Mouse (Mus musculus): Measurements from ENCODE around the gene Epb41l3.

Epb41l3 gene

DNA sequence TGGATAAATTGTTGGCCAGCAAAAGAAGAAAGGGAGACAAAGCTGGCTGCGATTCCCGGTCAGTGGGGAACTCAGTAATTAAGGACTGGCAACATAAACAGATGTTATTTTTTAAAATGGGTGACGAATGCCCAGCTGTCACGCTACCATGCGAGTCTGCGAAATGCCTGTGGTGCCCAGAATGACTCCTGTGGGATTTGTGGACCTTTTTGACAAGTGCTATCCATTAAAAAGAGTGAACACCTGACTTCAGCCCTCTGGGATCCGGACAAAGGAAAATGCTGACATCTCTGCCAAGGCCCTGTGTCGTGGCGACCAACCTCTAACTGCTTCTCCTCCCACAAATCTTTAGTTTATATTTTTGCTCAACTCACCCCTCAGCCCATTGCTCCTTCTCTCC lies 232.2 kb downstream of the Epb41l3 start:
- no peak for ATAC-seq (ENCODE audit: insufficient number of reproducible peaks, low FRiP score, low TSS enrichment)

DNA sequence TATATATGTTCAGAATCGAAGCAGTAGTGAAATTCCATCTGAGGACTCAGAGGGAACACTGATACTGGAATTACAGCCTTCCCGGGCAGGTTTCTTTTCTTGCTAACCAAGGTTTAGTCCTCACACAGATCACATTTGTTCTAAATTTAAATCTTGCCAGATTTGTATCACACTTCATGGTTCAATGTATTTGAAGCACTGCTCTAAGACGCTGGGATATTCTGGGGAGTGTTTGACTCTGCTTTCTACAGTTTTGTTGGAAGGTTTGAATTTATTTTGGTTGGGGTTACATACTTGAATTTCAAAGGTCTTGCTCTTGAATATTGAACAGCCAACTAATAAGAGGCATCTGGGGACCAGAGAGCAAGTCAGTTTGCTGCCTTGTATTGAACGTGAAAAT lies 234.4 kb downstream of the Epb41l3 start:
- no peak for ATAC-seq (ENCODE audit: insufficient number of reproducible peaks, low FRiP score, low TSS enrichment)

GRCm38 (mm10) chr17:69320496-69320895 lies 245.0 kb downstream of the Epb41l3 start:
- no peak for ATAC-seq (ENCODE audit: insufficient number of reproducible peaks, low FRiP score, low TSS enrichment)

DNA sequence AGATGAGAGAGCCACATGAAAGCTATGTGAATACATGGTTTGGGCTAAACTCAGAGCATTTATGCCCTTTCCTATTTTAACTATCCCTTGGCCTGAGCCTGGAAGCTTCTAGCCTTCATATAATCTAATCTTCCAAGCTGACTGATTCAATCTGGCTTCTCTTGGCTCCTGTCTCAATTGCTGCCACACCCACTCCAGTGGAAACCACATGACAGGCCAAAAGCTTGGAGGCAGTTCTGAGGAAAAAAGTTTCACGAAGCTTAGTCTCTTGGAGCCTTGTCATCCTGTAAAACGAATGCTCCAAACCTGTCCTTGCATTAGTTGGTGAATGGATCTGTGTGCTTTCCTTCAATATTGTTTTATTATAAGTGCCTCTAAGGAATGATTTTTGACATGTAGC lies 247.2 kb downstream of the Epb41l3 start:
- ATAC-seq (ENCODE audit: insufficient number of reproducible peaks, low FRiP score, low TSS enrichment) = no peak

All from cerebellum, adult (tissue).